21 mouse cellular contexts compared by ENCODE assay signal in the genomic region with DNA sequence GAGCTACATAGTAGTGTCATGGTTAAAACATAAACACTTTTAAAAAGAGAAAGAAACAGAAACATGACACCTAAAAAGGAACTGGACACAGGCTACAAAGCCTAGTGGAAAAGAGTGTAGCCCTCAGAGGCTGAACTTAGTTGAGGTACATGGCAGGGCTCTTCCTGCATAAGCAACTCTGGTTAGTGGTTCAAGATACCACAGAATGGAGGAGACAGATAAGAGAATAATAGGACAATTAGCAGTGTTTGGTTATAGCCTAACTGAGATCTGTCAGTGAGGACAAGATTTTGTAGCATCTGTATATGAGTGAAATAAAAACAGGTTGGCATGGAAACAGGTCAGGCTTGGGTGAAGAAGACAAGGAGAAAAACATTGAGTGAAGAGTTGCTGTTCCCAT.
"Had no signal": no experiment of that assay in that cellular context is flagged by ENCODE, and none has a peak within 500 bp of the region (broad histone marks: within the 10 kb centered on the region; RNA-seq: fewer than 3 reads in every experiment).

No protein-coding gene starts in this region.

- DNase-seq: liver, postnatal 0 days; lung, adult 2 months; lung, postnatal 14 days; lung, postnatal 36 days; retina, postnatal 1 day; right cerebral cortex, adult 18-20 months; right cerebral cortex, postnatal 25 days; right cerebral cortex, postnatal 4 days; spleen, adult 18-20 months; thymus, adult 2 months; thymus, postnatal 25 days had no signal

- H3K9me3 ChIP-seq: liver, embryonic 15.5 days; lung, embryonic 15.5 days; midbrain, embryonic 13.5 days; midbrain, embryonic 15.5 days; neural tube, embryonic 13.5 days; neural tube, embryonic 15.5 days; stomach, embryonic 15.5 days had no signal

- H3K27ac ChIP-seq: liver, embryonic 15.5 days; lung, embryonic 15.5 days; macrophage; midbrain, embryonic 13.5 days; midbrain, embryonic 15.5 days; neural tube, embryonic 13.5 days; neural tube, embryonic 15.5 days; stomach, embryonic 15.5 days; stomach, postnatal 0 days had no signal

- H3K4me1 ChIP-seq: liver, embryonic 15.5 days; lung, embryonic 15.5 days; midbrain, embryonic 13.5 days; midbrain, embryonic 15.5 days; neural tube, embryonic 13.5 days; neural tube, embryonic 15.5 days; stomach, embryonic 15.5 days had no signal

- H3K27me3 ChIP-seq: liver, embryonic 15.5 days; lung, embryonic 15.5 days; midbrain, embryonic 13.5 days; midbrain, embryonic 15.5 days; neural tube, embryonic 13.5 days; neural tube, embryonic 15.5 days; stomach, embryonic 15.5 days had no signal

- H3K4me3 ChIP-seq: liver, embryonic 15.5 days; lung, embryonic 15.5 days; midbrain, embryonic 13.5 days; midbrain, embryonic 15.5 days; neural tube, embryonic 13.5 days; neural tube, embryonic 15.5 days; stomach, embryonic 15.5 days had no signal

- H3K9ac ChIP-seq: liver, embryonic 15.5 days; liver, postnatal 0 days; lung, embryonic 15.5 days; midbrain, embryonic 13.5 days; midbrain, embryonic 15.5 days; neural tube, embryonic 13.5 days; neural tube, embryonic 15.5 days; stomach, embryonic 15.5 days had no signal

- ATAC-seq: liver, postnatal 0 days; lung, postnatal 0 days; midbrain, embryonic 13.5 days; midbrain, embryonic 15.5 days had no signal

- H3K36me3 ChIP-seq: liver, embryonic 15.5 days; lung, embryonic 15.5 days; midbrain, embryonic 13.5 days; midbrain, embryonic 15.5 days; neural tube, embryonic 13.5 days; neural tube, embryonic 15.5 days; stomach, embryonic 15.5 days had no signal
